ENCODE assay signal across 8 mouse cellular contexts in the genomic region with DNA sequence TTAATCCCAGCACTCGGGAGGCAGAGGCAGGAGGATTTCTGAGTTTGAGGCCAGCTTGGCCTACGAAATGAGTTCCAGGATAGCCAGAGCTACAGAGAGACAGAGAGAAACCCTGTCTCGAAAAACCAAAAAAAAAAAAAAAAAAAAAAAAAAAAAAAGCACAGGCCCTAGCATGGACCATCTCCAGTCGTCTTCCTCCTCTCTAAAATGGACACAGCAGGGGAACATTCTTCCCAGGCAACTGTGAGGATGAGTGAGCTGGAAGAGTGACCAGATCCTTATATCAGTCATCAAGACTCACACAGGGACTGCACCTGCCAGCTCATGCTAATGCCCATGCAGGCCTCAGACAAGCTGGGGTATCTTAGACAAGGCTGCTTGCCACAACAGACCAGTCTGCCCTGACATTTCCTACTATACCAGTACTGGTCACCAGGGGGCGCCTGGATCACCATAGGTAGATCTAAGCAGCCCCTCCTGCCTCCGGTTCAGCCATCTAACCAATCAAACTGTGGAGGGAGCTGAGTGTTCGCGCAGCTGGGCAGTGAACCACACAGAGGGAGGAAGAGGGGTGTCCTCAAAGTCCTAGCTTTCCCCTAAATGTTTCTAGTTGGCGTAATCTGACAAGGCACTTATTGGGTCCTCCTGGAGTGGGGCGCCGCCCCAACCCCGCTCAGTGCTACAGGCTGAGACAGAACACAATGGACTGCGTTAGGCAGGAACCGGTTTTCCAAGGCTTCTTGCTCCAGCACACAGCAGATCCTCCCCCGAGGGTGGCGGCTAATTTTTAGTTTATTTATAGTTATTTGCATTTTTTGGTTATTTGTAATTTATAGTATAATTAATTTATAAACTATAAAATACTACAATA. TPM values are rescaled to one million over a fixed set of nuclear protein-coding genes. Genes with fewer than 3 reads are reported as not detected.
DNase-seq lines count a peak whose midpoint lies in the region; ATAC-seq and TF ChIP-seq lines count a peak whose summit lies in the region.

No protein-coding gene starts in this region.

- TF ChIP-seq POLR2A in CH12.LX (IDR thresholded peaks at IDR 0.05; ENCODE audit: low read depth, low read length): no peak

- dilution Hi-C loops in CH12.LX (cut with MboI; ENCODE audit: extremely low pct_ligation_motif_present, extremely low pct_unique_long_range_greater_than_20kb, low sequenced_read_pairs): no loop called here

- H3K4me2 ChIP-seq in CH12.LX (ENCODE audit: insufficient read depth, low read depth, poor library complexity, severe bottlenecking): peak overlapping the region; percentile 48
- H3K4me2 ChIP-seq in forebrain, embryonic 12.5 days: peak overlapping the region; percentile 58
- peak overlapping the region; percentile 60 for H3K4me2 ChIP-seq in heart, postnatal 0 days (ENCODE audit: low read depth, low read length)
- H3K4me2 ChIP-seq in liver, embryonic 16.5 days (ENCODE audit: low read depth, low read length): peak overlapping the region; percentile 59
- H3K4me2 ChIP-seq in neural tube, embryonic 14.5 days (ENCODE audit: low read depth, low read length): peak overlapping the region; percentile 41

- WGBS in forebrain, embryonic 12.5 days: 25% methylated on average over 16 of the region's 16 CpGs
- 19% methylated on average over 16 of the region's 16 CpGs for WGBS in heart, postnatal 0 days
- 19% methylated on average over 16 of the region's 16 CpGs for WGBS in liver, embryonic 16.5 days (ENCODE audit: insufficient replicate concordance)
- WGBS in neural tube, embryonic 14.5 days: 24% methylated on average over 16 of the region's 16 CpGs

- H3K9me3 ChIP-seq in CH12.LX (replicated peaks; ENCODE audit: low read length): no peaks in the 10 kb centered on the region
- no peaks in the 10 kb centered on the region for H3K9me3 ChIP-seq in forebrain, embryonic 12.5 days
- H3K9me3 ChIP-seq in heart, postnatal 0 days (replicated peaks; ENCODE audit: control insufficient read depth, low read length): no peaks in the 10 kb centered on the region
- no peaks in the 10 kb centered on the region for H3K9me3 ChIP-seq in liver, embryonic 16.5 days (replicated peaks; ENCODE audit: control insufficient read depth, low read length)
- no peaks in the 10 kb centered on the region for H3K9me3 ChIP-seq in neural tube, embryonic 14.5 days (ENCODE audit: control insufficient read depth, low read length)

- no peak overlapping the region for H3K27ac ChIP-seq in CH12.LX (ENCODE audit: insufficient read depth, low read depth)
- H3K27ac ChIP-seq in forebrain, embryonic 12.5 days: peak overlapping the region; percentile 1; the same call in 1 of the 2 replicates
- H3K27ac ChIP-seq in heart, postnatal 0 days (ENCODE audit: low read depth): no peak overlapping the region
- no peak overlapping the region for H3K27ac ChIP-seq in liver, embryonic 16.5 days (ENCODE audit: low read length)
- no peak overlapping the region for H3K27ac ChIP-seq in neural tube, embryonic 14.5 days (ENCODE audit: low read depth, low read length)

- no peak overlapping the region for H3K9ac ChIP-seq in CH12.LX (ENCODE audit: insufficient read depth, low read depth)
- peak overlapping the region; percentile 44 for H3K9ac ChIP-seq in forebrain, embryonic 12.5 days
- no peak overlapping the region for H3K9ac ChIP-seq in heart, postnatal 0 days (replicated peaks; ENCODE audit: low read depth, low read length)
- H3K9ac ChIP-seq in liver, embryonic 16.5 days (ENCODE audit: low read depth, low read length): no peak overlapping the region
- no peak overlapping the region for H3K9ac ChIP-seq in neural tube, embryonic 14.5 days (replicated peaks; ENCODE audit: low read depth, low read length)

- peak; percentile 62 for TF ChIP-seq RAD21 in CH12.LX (IDR thresholded peaks at IDR 0.05; ENCODE audit: low read depth, low read length)

- ATAC-seq in forebrain, embryonic 12.5 days (ENCODE audit: low FRiP score): peak; percentile 92
- peak; percentile 94 for ATAC-seq in heart, postnatal 0 days (ENCODE audit: insufficient read depth, low read depth)
- ATAC-seq in liver, embryonic 16.5 days (ENCODE audit: low read depth): peak; percentile 87
- peak; percentile 91 for ATAC-seq in neural tube, embryonic 14.5 days (ENCODE audit: low read depth)

- peak overlapping the region in 1 of 3 experiments; percentile 15 for H3K4me3 ChIP-seq in CH12.LX (replicated peaks in 1 of 3; ENCODE audit: low read depth in 2 of 3, low read length in 2 of 3, poor library complexity in 1 of 3)
- H3K4me3 ChIP-seq in forebrain, embryonic 12.5 days (replicated peaks): peak overlapping the region; percentile 31
- H3K4me3 ChIP-seq in heart, postnatal 0 days (ENCODE audit: low read depth, low read length): peak overlapping the region; percentile 34
- peak overlapping the region; percentile 36; the same call in 1 of the 2 replicates for H3K4me3 ChIP-seq in liver, embryonic 16.5 days (ENCODE audit: low read depth, low read length)
- H3K4me3 ChIP-seq in neural tube, embryonic 14.5 days (ENCODE audit: low read depth, low read length): peak overlapping the region; percentile 6; the same call in 1 of the 2 replicates

- TF ChIP-seq EP300 in CH12.LX (IDR thresholded peaks at IDR 0.05; ENCODE audit: low read length): no peak
- no peak for TF ChIP-seq EP300 in heart, postnatal 0 days (IDR thresholded peaks at IDR 0.05; ENCODE audit: low read depth)

- in situ Hi-C loops in CH12.LX (cut with MboI; ENCODE audit: low pct_ligation_motif_present, low pct_unique_long_range_greater_than_20kb, low sequenced_read_pairs): loop anchor here (5.0 to 10.0 kb wide), 2 partner anchors 50 to 78 kb away; a partner anchor contains a TSS

- H3K4me1 ChIP-seq in CH12.LX (ENCODE audit: control insufficient read depth in 1 of 2, insufficient read depth in 2 of 2): peaks cover 0 to 5% of the 10 kb centered on the region in 2 experiments; a peak in 3 of 4 replicates
- H3K4me1 ChIP-seq in forebrain, embryonic 12.5 days: 0 out of 2 replicates have a peak, but pooled peaks cover 3% of the 10 kb centered on the region
- H3K4me1 ChIP-seq in heart, postnatal 0 days (ENCODE audit: control insufficient read depth, insufficient read depth): no peaks in the 10 kb centered on the region
- H3K4me1 ChIP-seq in liver, embryonic 16.5 days (ENCODE audit: control insufficient read depth, low read depth, low read length): no peaks in the 10 kb centered on the region
- no peaks in the 10 kb centered on the region for H3K4me1 ChIP-seq in neural tube, embryonic 14.5 days (ENCODE audit: control insufficient read depth, insufficient read depth, low read length)

- H3K79me2 ChIP-seq in CH12.LX (replicated peaks; ENCODE audit: control insufficient read depth, extremely low read depth, insufficient read depth, poor library complexity, severe bottlenecking): no peaks in the 10 kb centered on the region

- peaks cover 27% of the 10 kb centered on the region for H3K27me3 ChIP-seq in CH12.LX (replicated peaks)
- H3K27me3 ChIP-seq in forebrain, embryonic 12.5 days: no peaks in the 10 kb centered on the region
- H3K27me3 ChIP-seq in heart, postnatal 0 days (ENCODE audit: control insufficient read depth, insufficient read depth, low read length): no peaks in the 10 kb centered on the region
- no peaks in the 10 kb centered on the region for H3K27me3 ChIP-seq in liver, embryonic 16.5 days (ENCODE audit: control insufficient read depth, insufficient read depth, low read depth, low read length)
- no peaks in the 10 kb centered on the region for H3K27me3 ChIP-seq in neural tube, embryonic 14.5 days (ENCODE audit: control insufficient read depth, insufficient read depth, low read length)

- peak; percentile 60 to 89 for TF ChIP-seq CTCF in CH12.LX (conservative IDR thresholded peaks at IDR 0.05 in 1 of 2, IDR thresholded peaks at IDR 0.05 in 1 of 2; ENCODE audit: low read depth in 2 of 2, low read length in 2 of 2)
- peak; percentile 90 for TF ChIP-seq CTCF in heart, postnatal 0 days (IDR thresholded peaks at IDR 0.05; ENCODE audit: low read depth)

- no peaks in the 10 kb centered on the region for H3K36me3 ChIP-seq in CH12.LX (replicated peaks in 1 of 2; ENCODE audit: control insufficient read depth in 1 of 2, insufficient read depth in 1 of 2, low read length in 1 of 2)
- no peaks in the 10 kb centered on the region for H3K36me3 ChIP-seq in forebrain, embryonic 12.5 days (replicated peaks)
- no peaks in the 10 kb centered on the region for H3K36me3 ChIP-seq in heart, postnatal 0 days (replicated peaks; ENCODE audit: control insufficient read depth, insufficient read depth, low read length)
- no peaks in the 10 kb centered on the region for H3K36me3 ChIP-seq in liver, embryonic 16.5 days (ENCODE audit: control insufficient read depth, insufficient read depth)
- H3K36me3 ChIP-seq in neural tube, embryonic 14.5 days (ENCODE audit: control insufficient read depth, insufficient read depth, low read length): no peaks in the 10 kb centered on the region

- peak; percentile 97 for DNase-seq in CH12.LX (ENCODE audit: extremely low read depth)
- peak; percentile 87 for DNase-seq in c-Kit-positive CD71-positive TER-119-negative erythroid progenitor cells, embryonic 14.5 days (ENCODE audit: low read depth)
- peak; percentile 93 for DNase-seq in heart, postnatal 0 days (ENCODE audit: low spot score)
- DNase-seq in kidney, postnatal 4 days: peak; percentile 99
- peak; percentile 99 for DNase-seq in testis, postnatal 10 days (ENCODE audit: low spot score)

RNA-seq across cellular contexts. Expression of a gene that starts 51.6 kb away (rescaled TPM):
- total RNA-seq in CH12.LX (2012; rRNA removed) (not detected in 2 replicates), CH12.LX (2014; rRNA removed) (not detected in 2 replicates)
- polyA plus RNA-seq in CH12.LX (2012; ENCODE audit: insufficient read length, low read depth): not detected in 2 replicates
- polyA plus RNA-seq in forebrain, embryonic 12.5 days (2016; fragmentation: Nextera tagmentation; extraction: Ambion mirVana): 0.38 and 0.40 TPM in 2 replicates
- not detected in 2 replicates for total RNA-seq in heart, postnatal 0 days (2014; rRNA removed; ENCODE audit: low replicate concordance)
- polyA plus RNA-seq in heart, postnatal 0 days (2015; fragmentation: Nextera tagmentation; extraction: Ambion mirVana): 1.1 and 1.4 TPM in 2 replicates
- polyA plus RNA-seq in liver, embryonic 16.5 days (2015; fragmentation: Nextera tagmentation; extraction: Ambion mirVana): 0.07 and 0.12 TPM in 2 replicates
- polyA plus RNA-seq in neural tube, embryonic 14.5 days (2014; fragmentation: Nextera tagmentation; extraction: Ambion mirVana): 0.13 and 0.82 TPM in 2 replicates

RNA-seq across cellular contexts. Expression of a gene that starts 52.2 kb away (rescaled TPM):
- total RNA-seq in CH12.LX (2012; rRNA removed) (1.5 and 1.7 TPM in 2 replicates), CH12.LX (2014; rRNA removed) (0.78 and 1.3 TPM in 2 replicates)
- 1.8 and 2.7 TPM in 2 replicates for polyA plus RNA-seq in CH12.LX (2012; ENCODE audit: insufficient read length, low read depth)
- 7.8 and 8.3 TPM in 2 replicates for polyA plus RNA-seq in forebrain, embryonic 12.5 days (2016; fragmentation: Nextera tagmentation; extraction: Ambion mirVana)
- total RNA-seq in heart, postnatal 0 days (2014; rRNA removed; ENCODE audit: low replicate concordance): 43.1 and 59.0 TPM in 2 replicates
- polyA plus RNA-seq in heart, postnatal 0 days (2015; fragmentation: Nextera tagmentation; extraction: Ambion mirVana): 20.6 and 21.0 TPM in 2 replicates
- 5.1 and 5.5 TPM in 2 replicates for polyA plus RNA-seq in liver, embryonic 16.5 days (2015; fragmentation: Nextera tagmentation; extraction: Ambion mirVana)
- polyA plus RNA-seq in neural tube, embryonic 14.5 days (2014; fragmentation: Nextera tagmentation; extraction: Ambion mirVana): 15.9 and 20.0 TPM in 2 replicates

RNA-seq across cellular contexts. Expression of a gene that starts 55.6 kb away (rescaled TPM):
- total RNA-seq in CH12.LX (2012; rRNA removed): not detected in 2 replicates
- total RNA-seq in CH12.LX (2014; rRNA removed): not detected in 2 replicates
- not detected in 2 replicates for polyA plus RNA-seq in CH12.LX (2012; ENCODE audit: insufficient read length, low read depth)
- polyA plus RNA-seq in forebrain, embryonic 12.5 days (2016; fragmentation: Nextera tagmentation; extraction: Ambion mirVana): not detected in 2 replicates
- not detected in 2 replicates for total RNA-seq in heart, postnatal 0 days (2014; rRNA removed; ENCODE audit: low replicate concordance)
- polyA plus RNA-seq in heart, postnatal 0 days (2015; fragmentation: Nextera tagmentation; extraction: Ambion mirVana): not detected in 2 replicates
- polyA plus RNA-seq in liver, embryonic 16.5 days (2015; fragmentation: Nextera tagmentation; extraction: Ambion mirVana): not detected in 2 replicates
- 1.4 and 1.6 TPM in 2 replicates for polyA plus RNA-seq in neural tube, embryonic 14.5 days (2014; fragmentation: Nextera tagmentation; extraction: Ambion mirVana)
